Mouse (Mus musculus) lung, embryonic 14.5 days (tissue): ENCODE data around the gene Matn1. TPM values are rescaled to one million over a fixed set of nuclear protein-coding genes. Genes with fewer than 3 reads are reported as not detected.

Experiments used
- ATAC-seq: fragments of 200-750 bp; cut with Nextera tagmentation; 2 replicates; pipeline ENCODE4 v1.8.0; 2017; ENCODE audit warnings: mild to moderate bottlenecking, moderate TSS enrichment, moderate library complexity; ENCODE audit not compliant: insufficient read depth
- DNase-seq: peaks from one replicate; pipeline ENCODE4 v3.0.0-alpha.2; 2015
- H3K27ac ChIP-seq: fragments of 300-500 bp; sonication (generic); 2 replicates; pipeline ENCODE4 v1.5.1; 2014; ENCODE audit warnings: low read depth, mild to moderate bottlenecking, moderate library complexity
- H3K27me3 ChIP-seq: fragments of 300-500 bp; sonication (generic); 2 replicates; pipeline ENCODE4 v1.6.1; 2014; ENCODE audit warnings: low read length, control low read depth; ENCODE audit not compliant: insufficient read depth
- H3K36me3 ChIP-seq: fragments of 300-500 bp; sonication (generic); 2 replicates; pipeline ENCODE4 v1.6.1; 2014; ENCODE audit warnings: control low read depth; ENCODE audit not compliant: insufficient read depth
- H3K4me1 ChIP-seq: fragments of 300-500 bp; sonication (generic); 2 replicates; pipeline ENCODE4 v1.6.1; 2014; ENCODE audit warnings: antibody characterized with exemption, control low read depth; ENCODE audit not compliant: insufficient read depth
- H3K4me2 ChIP-seq: fragments of 300-500 bp; sonication (generic); 2 replicates; pipeline ENCODE4 v1.6.1; 2014; ENCODE audit warnings: mild to moderate bottlenecking
- H3K4me3 ChIP-seq: fragments of 300-500 bp; sonication (generic); 2 replicates; pipeline ENCODE4 v1.5.1; 2014; ENCODE audit warnings: low read depth, low read length
- H3K9ac ChIP-seq: fragments of 300-500 bp; sonication (generic); 2 replicates; pipeline ENCODE4 v1.6.1; 2014
- H3K9me3 ChIP-seq: fragments of 300-500 bp; sonication (generic); 2 replicates; pipeline ENCODE4 v1.6.1; 2016; ENCODE audit warnings: low read depth, low read length, control low read depth
- CTCF ChIP-seq: IDR thresholded peaks from 2 replicates; pipeline ENCODE4 v1.5.1; 2016; ENCODE audit warnings: antibody characterized with exemption, low read depth
- WGBS: fragments of 180-500 bp; shearing (Covaris S2); extraction: QIAGEN DNeasy Blood & Tissue Kit; methylation state at CpG from one replicate; pipeline ENCODE4 v1.1.7; 2014; 5-methylcytosine and 5-hydroxymethylcytosine counted together
- polyA plus RNA-seq: library from polyadenylated mRNA; unstranded; fragments of >200 nt; fragmentation: Nextera tagmentation; extraction: Ambion mirVana; gene quantifications from 2 replicates; pipeline ENCODE4 v1.2.1, GENCODE M21; 2014

Gene Matn1
- polyA plus RNA-seq, 1 experiment from 2014 or later: not detected

- ATAC-seq: no peak
- TF ChIP-seq CTCF: no peak
- H3K27ac ChIP-seq: no peak overlapping the region
- 72% methylated on average over 7 of the region's 7 CpGs for WGBS
- no peak overlapping the region for H3K4me3 ChIP-seq
- H3K9ac ChIP-seq: no peak overlapping the region
- no peak for DNase-seq
- H3K9me3 ChIP-seq: no peaks in the 10 kb centered on the region
- H3K27me3 ChIP-seq: no peaks in the 10 kb centered on the region
- H3K4me1 ChIP-seq: peaks cover 5% of the 10 kb centered on the region; the same call in 1 of the 2 replicates
- no peaks in the 10 kb centered on the region for H3K36me3 ChIP-seq
- no peak overlapping the region for H3K4me2 ChIP-seq
Observed at GRCm38 (mm10) chr4:130916639-130917038, 27.5 kb upstream of the Matn1 start.

DNA sequence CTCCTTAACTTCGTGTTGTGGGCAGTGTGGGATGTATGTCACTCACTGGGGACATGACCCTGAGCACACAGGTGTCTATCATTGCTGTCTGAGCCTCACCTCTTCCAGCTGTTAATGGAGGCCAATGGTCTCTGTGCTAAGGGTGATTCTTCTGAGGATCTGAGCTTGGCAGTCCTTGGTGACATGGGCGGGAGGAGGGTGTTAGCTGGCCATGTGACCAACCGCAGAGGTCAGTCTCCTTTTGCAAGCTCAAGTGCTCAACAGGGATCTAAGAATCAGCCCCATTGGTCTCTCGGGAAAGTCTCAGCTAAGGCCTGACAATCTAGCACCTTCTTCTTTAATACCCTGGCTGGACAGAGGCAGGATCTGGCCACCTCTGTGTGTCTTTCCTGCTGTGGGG lies 26.6 kb upstream of the Matn1 start:
- Histone ChIP-seq H3K9ac (no peak overlapping the region), H3K4me2 (no peak overlapping the region), H3K36me3 (no peaks in the 10 kb centered on the region), H3K27me3 (no peaks in the 10 kb centered on the region), H3K9me3 (no peaks in the 10 kb centered on the region), H3K4me3 (no peak overlapping the region), H3K4me1 (peaks cover 5% of the 10 kb centered on the region; the same call in 1 of the 2 replicates), H3K27ac (no peak overlapping the region)
- 68% methylated on average over 4 of the region's 4 CpGs for WGBS
- no peak for ATAC-seq
- no peak for TF ChIP-seq CTCF
- DNase-seq: no peak

GRCm38 (mm10) chr4:130918805-130919749 lies 25.1 kb upstream of the Matn1 start:
- no peak for TF ChIP-seq CTCF
- no peak for ATAC-seq
- H3K27ac ChIP-seq: no peak overlapping the region

DNA sequence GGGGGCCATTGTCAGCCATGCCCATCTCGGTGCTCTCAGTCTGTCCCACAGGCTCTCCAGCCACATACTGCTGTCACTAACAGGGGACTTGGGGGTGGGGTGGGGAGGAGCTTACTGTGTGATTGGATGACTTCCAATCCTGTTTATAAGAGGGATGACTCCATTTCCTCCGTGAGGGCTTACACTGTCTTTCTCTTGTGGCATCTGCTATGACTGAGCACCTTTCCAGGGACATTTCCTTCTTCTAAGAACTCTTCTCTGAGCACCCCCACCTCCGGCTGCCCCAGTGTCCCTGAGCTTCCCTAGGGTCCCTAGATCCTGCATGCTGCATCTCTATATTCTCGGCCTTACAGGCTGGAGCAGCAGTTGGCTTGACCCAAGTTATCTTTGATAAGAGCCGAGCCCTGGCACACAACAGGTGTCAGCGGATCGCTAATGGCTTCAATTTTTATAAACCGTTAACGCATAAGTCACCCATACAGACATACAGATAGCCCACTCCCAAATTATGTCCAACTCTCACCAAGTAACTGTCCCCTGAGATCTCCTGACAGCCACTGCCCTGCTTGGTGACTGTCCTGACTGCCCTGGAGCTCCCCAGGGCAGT lies 24.3 kb upstream of the Matn1 start:
- TF ChIP-seq CTCF: no peak
- ATAC-seq: no peak
- Histone ChIP-seq H3K9me3 (no peaks in the 10 kb centered on the region), H3K4me2 (no peak overlapping the region), H3K4me3 (no peak overlapping the region), H3K27ac (no peak overlapping the region), H3K9ac (no peak overlapping the region), H3K36me3 (no peaks in the 10 kb centered on the region), H3K27me3 (no peaks in the 10 kb centered on the region), H3K4me1 (peaks cover 5% of the 10 kb centered on the region; the same call in 1 of the 2 replicates)
- 48% methylated on average over 9 of the region's 9 CpGs for WGBS
- DNase-seq: peak; percentile 70

More at GRCm38 (mm10) chr4:130918805-130919749, 25.1 kb upstream of the Matn1 start:
- WGBS: 66% methylated on average over 10 of the region's 10 CpGs
- no peak overlapping the region for H3K4me3 ChIP-seq
- DNase-seq: no peak
- H3K27me3 ChIP-seq: no peaks in the 10 kb centered on the region
- H3K9ac ChIP-seq: no peak overlapping the region
- H3K4me2 ChIP-seq: no peak overlapping the region
- H3K36me3 ChIP-seq: no peaks in the 10 kb centered on the region
- H3K9me3 ChIP-seq: no peaks in the 10 kb centered on the region
- H3K4me1 ChIP-seq: peaks cover 5% of the 10 kb centered on the region; the same call in 1 of the 2 replicates

DNA sequence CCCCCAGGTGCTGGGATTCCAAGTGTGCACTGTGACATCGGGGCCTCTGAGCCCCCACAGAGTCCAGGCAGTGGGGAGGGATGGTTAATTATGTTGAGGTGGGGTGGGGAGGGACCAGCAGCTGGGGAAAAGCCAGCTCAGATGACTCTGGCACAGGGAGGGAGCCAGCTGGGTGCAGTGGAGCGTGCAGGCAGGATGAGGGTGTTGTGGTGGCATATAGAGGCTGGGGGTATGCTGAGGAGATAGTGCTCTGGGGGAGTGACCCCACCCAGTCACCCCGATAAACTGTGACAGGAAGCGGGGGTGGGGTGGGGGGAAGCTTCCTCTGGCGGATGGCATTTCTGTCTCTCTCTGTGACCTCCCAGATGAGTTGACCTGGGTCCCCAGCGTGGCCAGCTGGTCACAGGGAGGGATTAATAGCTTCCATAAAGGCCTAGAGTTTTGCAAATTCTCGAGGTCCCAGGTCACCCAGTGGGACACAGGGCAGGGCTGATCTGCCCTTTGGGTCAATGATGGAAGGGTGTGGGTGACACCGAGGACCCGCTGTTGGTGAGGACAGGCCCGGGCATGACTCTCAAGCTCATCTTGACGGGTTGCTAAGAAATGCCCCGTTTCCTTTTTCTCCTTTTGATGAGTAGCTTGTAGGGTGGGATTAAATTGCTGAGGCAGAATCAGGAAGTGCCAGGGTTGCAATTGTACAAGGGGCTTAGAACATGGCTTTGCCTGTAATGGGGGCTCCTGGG lies 23.1 kb upstream of the Matn1 start:
- DNase-seq: no peak
- Histone ChIP-seq H3K4me1 (peaks cover 5% of the 10 kb centered on the region; the same call in 1 of the 2 replicates), H3K36me3 (no peaks in the 10 kb centered on the region), H3K9ac (no peak overlapping the region), H3K27ac (no peak overlapping the region), H3K27me3 (no peaks in the 10 kb centered on the region), H3K4me2 (no peak overlapping the region), H3K9me3 (no peaks in the 10 kb centered on the region), H3K4me3 (no peak overlapping the region)
- ATAC-seq: no peak
- no peak for TF ChIP-seq CTCF
- WGBS: 51% methylated on average over 12 of the region's 12 CpGs

- H3K27me3 ChIP-seq: no peaks in the 10 kb centered on the region
- H3K9ac ChIP-seq: no peak overlapping the region
- H3K9me3 ChIP-seq: no peaks in the 10 kb centered on the region
- H3K4me3 ChIP-seq: no peak overlapping the region
- no peak for ATAC-seq
- H3K36me3 ChIP-seq: no peaks in the 10 kb centered on the region
- peaks cover 5% of the 10 kb centered on the region; the same call in 1 of the 2 replicates for H3K4me1 ChIP-seq
- 53% methylated on average over 10 of the region's 10 CpGs for WGBS
- no peak overlapping the region for H3K27ac ChIP-seq
- TF ChIP-seq CTCF: no peak
- no peak overlapping the region for H3K4me2 ChIP-seq
- DNase-seq: peak; percentile 13
Observed at GRCm38 (mm10) chr4:130921986-130922385, 22.2 kb upstream of the Matn1 start.
